Mouse (Mus musculus) limb, embryonic 14.5 days (tissue): ENCODE data around the gene Fsd2. TPM values are rescaled to one million over a fixed set of nuclear protein-coding genes. Genes with fewer than 3 reads are reported as not detected.

Source experiments
- ATAC-seq: fragments of 200-750 bp; cut with Nextera tagmentation; 2 replicates; pipeline ENCODE4 v1.8.0; 2017; ENCODE audit warnings: low read depth, moderate number of reproducible peaks, moderate TSS enrichment; ENCODE audit not compliant: low FRiP score
- DNase-seq: peaks from one replicate; pipeline ENCODE4 v3.0.0-alpha.2; 2015; ENCODE audit warnings: low spot score
- H3K27ac ChIP-seq: fragments of 300-500 bp; sonication (generic); replicated peaks from 2 replicates; pipeline ENCODE4 v1.5.1; 2014; ENCODE audit warnings: low read depth, mild to moderate bottlenecking, low read length, moderate library complexity, mixed read lengths
- H3K27me3 ChIP-seq: fragments of 300-500 bp; sonication (generic); 2 replicates; pipeline ENCODE4 v1.6.1; 2014; ENCODE audit warnings: low read length, mixed read lengths; ENCODE audit not compliant: control insufficient read depth, insufficient read depth
- H3K36me3 ChIP-seq: fragments of 300-500 bp; sonication (generic); 2 replicates; pipeline ENCODE4 v1.6.1; 2014; ENCODE audit warnings: mild to moderate bottlenecking, low read length, moderate library complexity, mixed read lengths; ENCODE audit not compliant: control insufficient read depth, insufficient read depth
- H3K4me1 ChIP-seq: fragments of 300-500 bp; sonication (generic); 2 replicates; pipeline ENCODE4 v1.6.1; 2014; ENCODE audit warnings: antibody characterized with exemption, low read length, mixed read lengths; ENCODE audit not compliant: control insufficient read depth, insufficient read depth
- H3K4me2 ChIP-seq: fragments of 300-500 bp; sonication (generic); replicated peaks from 2 replicates; pipeline ENCODE4 v1.6.1; 2014; ENCODE audit warnings: low read depth, mild to moderate bottlenecking, low read length, moderate library complexity; ENCODE audit not compliant: severe bottlenecking
- H3K4me3 ChIP-seq: fragments of 300-500 bp; sonication (generic); replicated peaks from 2 replicates; pipeline ENCODE4 v1.5.1; 2014; ENCODE audit warnings: low read length
- H3K9ac ChIP-seq: fragments of 300-500 bp; sonication (generic); 2 replicates; pipeline ENCODE4 v1.6.1; 2014; ENCODE audit warnings: mild to moderate bottlenecking, low read depth, low read length, moderate library complexity; ENCODE audit not compliant: severe bottlenecking
- H3K9me3 ChIP-seq: fragments of 300-500 bp; sonication (generic); 2 replicates; pipeline ENCODE4 v1.6.1; 2016; ENCODE audit warnings: low read length; ENCODE audit not compliant: control insufficient read depth
- POLR2A ChIP-seq: fragments of 200-500 bp; IDR thresholded peaks from 2 replicates; pipeline ENCODE4 v1.8.0; 2012; ENCODE audit warnings: inconsistent platforms, mild to moderate bottlenecking, moderate library complexity, borderline replicate concordance; ENCODE audit not compliant: insufficient read depth, insufficient read length; ENCODE audit errors: extremely low read depth
- WGBS: fragments of 180-500 bp; shearing (Covaris S2); extraction: QIAGEN DNeasy Blood & Tissue Kit; methylation state at CpG from one replicate; pipeline ENCODE4 v1.1.7; 2014; 5-methylcytosine and 5-hydroxymethylcytosine counted together
- polyA plus RNA-seq, 2 experiments: library from polyadenylated mRNA; depleted of rRNA in 1 of 2; stranded (reverse) in 1 of 2; unstranded in 1 of 2; fragments of >200 nt; fragmentation: Nextera tagmentation in 1 of 2; extraction: Ambion mirVana in 1 of 2; gene quantifications; 2 replicates each; pipeline versions ENCODE4 v1.2.1 to v1.2.3; 2012 to 2014

Fsd2 gene
- polyA plus RNA-seq, 2 experiments: 0.78 to 1.3 TPM

GRCm38 (mm10) chr7:81572610-81573268, 6.0 kb upstream of the Fsd2 start:
- ATAC-seq (no peak), DNase-seq (no peak)
- no peak for TF ChIP-seq POLR2A
- Histone ChIP-seq H3K4me1 (peaks cover 5% of the 10 kb centered on the region), H3K36me3 (peaks cover 10% of the 10 kb centered on the region), H3K4me3 (no peak overlapping the region), H3K27me3 (no peaks in the 10 kb centered on the region), H3K27ac (no peak overlapping the region), H3K9me3 (no peaks in the 10 kb centered on the region), H3K4me2 (peak overlapping the region; percentile 84; the same call in 1 of the 2 replicates), H3K9ac (no peak overlapping the region)
- WGBS: 79% methylated on average over 6 of the region's 6 CpGs

GRCm38 (mm10) chr7:81571941-81572441, 5.2 kb upstream of the Fsd2 start:
- peak overlapping the region; percentile 84 for H3K4me2 ChIP-seq
- H3K27me3 ChIP-seq: no peaks in the 10 kb centered on the region
- H3K9ac ChIP-seq: peak overlapping the region; percentile 76
- no peak for TF ChIP-seq POLR2A
- H3K4me3 ChIP-seq: peak overlapping the region; percentile 81
- no peak for DNase-seq
- H3K4me1 ChIP-seq: peaks cover 5% of the 10 kb centered on the region
- 19% methylated on average over 15 of the region's 15 CpGs for WGBS
- H3K36me3 ChIP-seq: peaks cover 7% of the 10 kb centered on the region
- no peaks in the 10 kb centered on the region for H3K9me3 ChIP-seq
- no peak for ATAC-seq
- H3K27ac ChIP-seq: peak overlapping the region; percentile 83

- Histone ChIP-seq H3K4me2 (peak within 1 kb of the TSS; percentile 84), H3K27ac (peak within 1 kb of the TSS; percentile 83), H3K27me3 (no peaks in the 10 kb centered on the region), H3K4me1 (peaks cover 5% of the 10 kb centered on the region), H3K9ac (peak within 1 kb of the TSS; percentile 76), H3K9me3 (no peaks in the 10 kb centered on the region), H3K36me3 (peaks cover 7% of the 10 kb centered on the region), H3K4me3 (peak within 1 kb of the TSS; percentile 81)
- under 1% methylated on average over 87 of the region's 96 CpGs for WGBS
- DNase-seq: peak; percentile 94
- TF ChIP-seq POLR2A: 0 out of 2 replicates have a peak, but pooled peaks have one; percentile 68
- ATAC-seq: peak; percentile 99
These were observed 4.6 kb upstream of the Fsd2 start, which contains the start of gene Whamm for GRCm38 (mm10) chr7:81571108-81571940. Gene Whamm (plus strand): TSS chr7:81571266.

GRCm38 (mm10) chr7:81570752-81571107, 4.0 kb upstream of the Fsd2 start:
- H3K9ac ChIP-seq: peak overlapping the region; percentile 76; the same call in 1 of the 2 replicates
- H3K27ac ChIP-seq: peak overlapping the region; percentile 83; the same call in 1 of the 2 replicates
- peak; percentile 8; the same call in 1 of the 2 replicates for ATAC-seq

GRCm38 (mm10) chr7:81570271-81570670, 3.5 kb upstream of the Fsd2 start:
- Histone ChIP-seq H3K36me3 (peaks cover 3% of the 10 kb centered on the region), H3K27ac (no peak overlapping the region), H3K9me3 (no peaks in the 10 kb centered on the region), H3K9ac (no peak overlapping the region), H3K27me3 (no peaks in the 10 kb centered on the region), H3K4me1 (peaks cover 5% of the 10 kb centered on the region), H3K4me3 (no peak overlapping the region), H3K4me2 (no peak overlapping the region)
- WGBS: 81% methylated on average over 3 of the region's 3 CpGs
- ATAC-seq (no peak), DNase-seq (no peak)
- no peak for TF ChIP-seq POLR2A

More at GRCm38 (mm10) chr7:81570752-81571107, 4.0 kb upstream of the Fsd2 start:
- Histone ChIP-seq H3K9me3 (no peaks in the 10 kb centered on the region), H3K36me3 (peaks cover 6% of the 10 kb centered on the region), H3K4me3 (peak overlapping the region; percentile 81), H3K27me3 (no peaks in the 10 kb centered on the region), H3K4me2 (peak overlapping the region; percentile 84), H3K4me1 (peaks cover 5% of the 10 kb centered on the region)
- TF ChIP-seq POLR2A: no peak
- 6% methylated on average over 5 of the region's 5 CpGs for WGBS
- no peak for DNase-seq
